Mouse (Mus musculus): ENCODE measurements around the gene Med15.

Med15 gene

DNA sequence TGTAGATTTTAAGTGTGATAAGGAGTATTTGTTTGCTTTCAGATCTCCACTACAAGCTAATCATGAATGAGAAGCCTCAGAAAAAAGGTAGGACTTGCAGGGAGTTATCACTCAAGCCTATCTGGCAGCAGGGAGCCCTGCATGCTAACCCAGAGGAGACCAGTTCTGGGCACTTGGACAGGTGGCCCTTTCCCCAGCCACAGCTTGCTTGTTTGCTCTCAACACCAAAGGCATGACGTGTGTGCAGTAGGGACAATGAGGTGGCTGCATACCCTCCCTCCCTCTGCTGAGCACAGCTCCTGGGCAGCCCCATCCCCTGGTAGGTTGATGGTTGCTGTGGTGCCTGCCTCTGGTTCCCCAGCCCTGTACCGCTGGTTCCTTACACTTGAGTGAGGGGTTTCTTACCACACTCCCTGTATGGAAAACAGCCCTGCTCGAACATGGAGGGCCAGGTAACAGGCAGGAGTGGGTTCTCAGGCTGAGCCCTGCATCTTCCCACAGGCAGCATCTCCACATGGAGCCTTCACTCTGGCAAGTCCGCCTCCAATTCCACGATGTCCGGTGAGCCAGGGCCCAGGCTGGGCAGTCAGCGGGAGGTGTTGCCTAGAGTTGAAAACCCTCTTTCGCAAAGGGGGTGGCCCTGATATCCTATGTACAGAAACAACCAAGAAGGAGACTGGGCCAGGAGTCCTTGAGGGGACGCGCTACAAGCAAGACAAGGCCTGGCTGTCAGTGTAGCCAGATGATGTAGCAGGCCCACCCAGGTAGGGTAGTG lies 84.9 kb downstream of the Med15 start:
- DNase-seq (ENCODE audit: low spot score in 2 of 2) = no peak

DNA sequence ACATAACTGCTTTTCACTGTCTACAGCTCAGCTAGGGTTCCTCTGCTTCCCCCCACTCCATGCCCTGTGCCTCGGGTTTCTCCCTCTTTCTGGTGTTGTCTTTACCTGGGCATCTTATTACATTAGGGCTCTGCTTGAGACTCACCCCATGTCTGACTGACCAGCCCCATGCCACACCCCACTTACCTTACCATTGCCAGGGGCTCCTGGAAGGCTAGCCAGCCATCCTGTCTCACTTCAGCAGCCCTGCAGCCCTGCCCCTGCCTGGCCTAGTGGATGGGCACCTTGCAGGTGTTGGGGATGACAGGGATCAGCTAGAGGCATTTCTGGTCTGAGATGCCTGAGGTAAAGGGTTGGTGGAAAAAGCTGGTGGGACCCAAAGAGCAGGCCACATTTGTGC lies 85.5 kb downstream of the Med15 start:
- no peak for DNase-seq (ENCODE audit: low spot score in 2 of 2)

DNA sequence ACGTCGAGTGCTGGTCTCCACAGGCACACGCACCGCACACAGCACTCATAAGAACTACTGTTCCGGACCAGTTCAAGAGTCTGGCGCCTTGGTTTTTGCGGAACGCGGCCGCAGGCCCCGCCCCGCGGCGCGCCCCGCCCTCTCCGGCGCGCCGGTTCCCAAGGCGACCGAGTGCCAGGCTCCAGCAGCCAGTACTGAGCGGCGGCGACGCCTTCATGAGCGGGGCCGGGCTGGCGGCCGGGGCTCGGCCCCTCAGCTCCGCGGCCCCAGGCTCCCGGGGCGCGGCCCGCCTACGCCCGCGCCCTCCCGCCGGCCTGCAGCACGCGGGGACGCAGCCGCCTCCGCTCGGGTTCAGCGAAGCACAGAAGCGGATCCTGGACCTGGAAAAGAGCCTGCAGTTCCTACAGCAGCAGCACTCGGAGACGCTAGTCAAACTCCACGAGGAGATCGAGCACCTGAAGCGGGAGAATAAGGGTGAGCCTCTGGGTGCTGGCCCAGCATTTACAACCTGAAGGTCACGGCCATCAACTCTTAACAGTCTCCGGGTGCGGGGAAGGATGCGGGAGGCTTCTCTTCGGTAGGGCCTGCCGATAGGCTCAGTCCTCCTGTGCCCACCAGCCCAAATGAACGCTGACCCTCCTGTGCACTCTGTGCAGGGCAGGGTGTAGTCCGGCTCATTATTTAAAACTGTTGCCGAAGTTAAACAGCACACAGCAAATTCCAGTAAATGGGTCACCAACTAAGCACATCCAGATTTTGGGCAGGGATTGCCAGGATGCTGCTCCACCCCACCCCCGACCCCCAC lies 86.2 kb downstream of the Med15 start, which contains the start of gene Ccdc74a:
Gene Ccdc74a (plus strand): TSS at position 161 of the 805 bp plus-strand sequence.
- DNase-seq (ENCODE audit: low spot score in 2 of 2) = peak; percentile 58 to 72

DNA sequence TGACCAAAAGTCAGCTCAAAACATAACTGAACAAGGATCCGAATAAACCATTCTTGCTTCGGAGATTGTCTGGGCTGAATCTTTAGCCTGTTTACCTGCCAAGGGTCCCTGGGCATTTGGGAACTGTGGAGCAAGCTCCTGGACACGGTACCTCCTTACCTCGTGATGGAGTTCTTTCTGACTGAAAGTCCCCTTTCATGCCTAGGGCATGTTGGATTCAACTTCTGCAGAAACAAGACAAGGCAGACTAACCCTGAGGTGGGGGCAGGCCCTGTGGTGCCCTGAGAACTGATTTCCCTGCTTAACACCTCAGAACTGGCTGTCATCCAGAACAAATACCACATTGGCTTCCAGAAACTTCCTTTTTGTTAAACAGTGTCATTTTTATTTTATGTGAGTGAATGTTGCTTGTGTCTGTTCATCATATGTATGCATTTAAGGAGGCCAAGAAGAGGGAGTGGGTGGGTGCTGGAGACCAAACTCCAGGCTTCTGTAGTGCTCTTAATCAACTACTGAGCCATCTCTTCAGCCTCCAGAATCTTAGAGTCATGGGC lies 89.2 kb downstream of the Med15 start:
- no peak for DNase-seq (ENCODE audit: low spot score in 2 of 2)

DNA sequence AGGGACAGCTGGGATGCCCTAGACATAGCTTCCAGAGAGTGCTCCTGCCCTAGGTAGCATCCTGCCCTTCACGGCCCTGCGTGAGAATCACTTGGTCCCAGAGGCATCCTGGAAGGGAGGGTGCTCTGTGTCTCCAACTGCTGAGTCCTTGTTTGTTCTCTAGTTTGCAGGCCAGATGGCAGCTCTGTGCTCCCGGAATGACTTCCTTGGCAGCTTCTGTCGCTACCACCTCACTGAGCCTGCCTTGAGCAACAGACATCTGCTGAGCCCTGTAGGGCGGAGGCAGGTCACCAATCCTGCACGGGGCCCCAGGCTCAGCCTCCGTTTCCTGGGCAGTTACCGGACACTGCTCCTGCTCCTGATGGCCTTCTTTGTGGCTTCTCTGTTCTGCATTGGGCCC lies 90.4 kb downstream of the Med15 start:
- DNase-seq (ENCODE audit: low spot score in 2 of 2) = no peak

DNA sequence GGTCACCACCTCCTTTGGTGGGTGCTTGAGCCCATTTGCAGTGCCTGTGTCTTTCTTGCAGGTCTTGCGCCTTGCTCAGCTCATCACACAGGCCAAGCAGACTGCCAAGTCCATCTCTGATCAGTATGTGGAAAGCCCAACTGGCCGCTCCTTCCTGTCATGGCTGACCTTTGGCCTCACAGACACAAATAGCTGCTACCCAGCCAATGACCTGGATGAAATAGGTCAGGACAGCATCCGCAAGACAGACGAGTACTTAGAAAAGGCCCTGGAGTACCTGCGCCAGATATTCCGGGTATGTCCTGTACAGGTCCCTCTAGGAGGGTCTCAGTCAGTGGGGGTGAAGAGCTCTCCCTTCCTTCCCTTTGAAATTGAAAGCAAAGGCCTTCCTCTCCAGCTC lies 91.4 kb downstream of the Med15 start:
- DNase-seq (ENCODE audit: low spot score in 2 of 2) = no peak

DNA sequence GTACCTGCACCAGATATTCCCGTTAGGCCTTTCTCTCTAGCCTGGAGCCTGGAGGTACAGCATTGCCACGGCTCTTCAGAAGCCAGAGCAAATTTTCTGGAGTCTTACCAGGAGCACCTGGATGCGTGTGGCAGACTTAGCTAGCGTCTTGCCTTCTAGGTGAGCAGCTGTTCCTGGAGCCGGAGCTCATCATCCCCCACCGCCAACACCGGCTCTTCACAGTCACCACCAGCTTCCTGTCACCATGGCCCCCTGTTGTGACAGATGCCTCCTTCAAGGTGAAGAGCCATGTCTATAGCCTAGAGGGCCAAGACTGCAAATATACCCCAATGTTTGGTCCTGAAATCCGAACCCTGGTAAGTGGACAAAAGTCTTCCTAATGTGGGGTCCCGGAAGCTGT lies 92.0 kb downstream of the Med15 start:
- DNase-seq (ENCODE audit: low spot score in 2 of 2) = no peak

DNA sequence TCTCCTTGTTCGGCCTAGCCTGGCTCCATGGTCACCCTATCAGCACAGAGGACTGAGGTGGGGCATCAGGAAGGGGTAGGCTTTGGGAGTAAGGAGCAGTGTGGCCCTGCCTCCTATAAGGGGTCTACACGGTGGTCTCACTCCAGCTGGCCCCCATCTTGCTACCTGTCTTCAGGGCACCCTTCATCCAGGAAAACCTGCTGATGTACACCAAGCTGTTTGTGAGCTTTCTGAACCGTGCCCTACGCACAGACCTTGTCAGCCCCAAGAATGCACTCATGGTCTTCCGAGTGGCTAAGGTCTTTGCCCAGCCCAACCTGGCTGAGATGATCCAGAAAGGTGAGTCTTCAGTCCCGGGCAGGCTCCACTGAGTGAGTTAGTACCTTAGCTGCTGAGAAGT lies 92.7 kb downstream of the Med15 start:
- DNase-seq (ENCODE audit: low spot score in 2 of 2) = no peak

DNA sequence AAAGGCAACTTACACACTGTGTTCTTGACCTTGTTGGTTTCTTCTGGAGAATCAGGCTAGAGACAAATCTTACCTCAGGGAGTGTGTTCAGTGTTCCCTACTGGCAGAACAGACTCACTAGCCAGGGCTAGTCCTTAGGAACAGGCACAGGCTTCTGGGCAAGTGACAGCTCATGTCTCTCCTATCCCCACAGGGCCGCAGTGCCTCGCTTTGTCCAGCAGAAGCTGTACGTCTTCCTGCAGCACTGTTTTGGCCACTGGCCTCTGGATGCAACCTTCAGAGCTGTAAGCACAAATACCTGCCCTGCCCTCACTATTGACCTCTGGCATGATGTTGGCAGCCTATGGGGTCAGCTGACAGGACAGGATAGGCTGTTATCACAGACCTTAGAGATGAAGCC lies 93.6 kb downstream of the Med15 start:
- DNase-seq (ENCODE audit: low spot score in 2 of 2) = no peak

DNA sequence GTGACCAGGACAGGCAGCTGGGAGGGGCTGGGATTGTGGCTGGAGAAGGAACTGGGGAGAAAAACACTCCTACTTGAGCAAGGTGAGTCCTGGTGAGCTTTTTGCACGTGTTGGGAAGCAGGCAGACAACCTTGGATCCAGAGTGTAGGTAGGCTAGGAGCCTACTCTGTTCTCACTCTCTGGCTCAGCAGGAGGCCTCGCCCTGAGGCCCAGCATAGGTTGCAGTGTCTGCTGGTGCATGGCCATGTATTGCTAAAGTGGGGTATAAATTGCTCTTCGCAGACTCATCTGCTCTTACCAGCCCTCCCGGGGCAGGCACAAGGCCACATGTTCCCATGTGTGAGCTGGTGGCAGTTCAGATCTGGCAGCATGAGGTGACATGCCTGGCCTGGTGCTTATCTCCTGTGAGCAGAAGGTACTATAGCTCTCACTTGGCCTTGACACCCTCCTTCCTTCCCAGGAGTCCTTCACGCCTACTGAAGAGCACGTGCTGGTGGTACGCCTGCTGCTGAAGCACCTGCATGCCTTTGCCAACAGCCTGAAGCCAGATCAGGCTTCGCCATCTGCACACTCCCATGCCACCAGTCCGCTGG lies 94.6 kb downstream of the Med15 start:
- no peak for DNase-seq (ENCODE audit: low spot score in 2 of 2)

DNA sequence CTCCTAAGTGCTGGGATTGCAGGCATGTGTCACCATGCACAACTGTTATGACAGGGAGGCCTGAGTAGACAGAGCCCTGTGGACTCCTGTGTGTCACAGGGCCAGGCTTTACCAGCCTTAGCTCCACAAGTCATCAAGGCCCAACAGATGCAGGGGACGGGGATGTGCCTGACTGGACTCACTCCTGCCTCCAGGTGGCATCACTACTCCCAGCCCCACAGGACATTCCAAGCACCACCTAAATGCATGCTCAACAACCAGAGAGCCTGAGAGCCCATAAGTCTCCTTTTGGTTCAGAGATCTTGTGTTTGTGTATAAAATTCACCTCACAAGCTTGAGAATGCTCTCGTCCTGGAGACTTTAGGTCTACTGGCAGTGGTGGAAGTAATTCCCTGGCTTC lies 95.1 kb downstream of the Med15 start:
- no peak for DNase-seq (ENCODE audit: low spot score in 2 of 2)

DNA sequence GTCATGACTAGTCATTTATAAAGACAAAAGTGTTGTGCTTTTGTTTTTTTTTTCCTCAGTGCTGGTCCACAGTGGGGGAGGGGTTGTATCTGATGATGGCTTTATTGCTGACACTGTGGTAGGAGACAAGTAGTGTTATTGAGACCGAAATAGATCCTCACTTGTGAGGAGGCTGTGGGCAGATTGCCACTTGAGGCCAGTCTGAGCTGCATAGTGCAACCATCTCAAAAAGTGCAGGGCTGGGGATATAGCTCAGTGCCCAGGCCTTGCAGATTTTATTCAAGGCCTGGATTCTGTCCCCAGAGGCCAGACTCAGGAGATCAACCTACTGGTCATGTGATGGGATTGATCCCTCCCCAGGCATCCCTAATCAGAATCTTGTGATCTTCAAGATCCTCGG lies 95.8 kb downstream of the Med15 start:
- DNase-seq (ENCODE audit: low spot score in 2 of 2) = no peak

DNA sequence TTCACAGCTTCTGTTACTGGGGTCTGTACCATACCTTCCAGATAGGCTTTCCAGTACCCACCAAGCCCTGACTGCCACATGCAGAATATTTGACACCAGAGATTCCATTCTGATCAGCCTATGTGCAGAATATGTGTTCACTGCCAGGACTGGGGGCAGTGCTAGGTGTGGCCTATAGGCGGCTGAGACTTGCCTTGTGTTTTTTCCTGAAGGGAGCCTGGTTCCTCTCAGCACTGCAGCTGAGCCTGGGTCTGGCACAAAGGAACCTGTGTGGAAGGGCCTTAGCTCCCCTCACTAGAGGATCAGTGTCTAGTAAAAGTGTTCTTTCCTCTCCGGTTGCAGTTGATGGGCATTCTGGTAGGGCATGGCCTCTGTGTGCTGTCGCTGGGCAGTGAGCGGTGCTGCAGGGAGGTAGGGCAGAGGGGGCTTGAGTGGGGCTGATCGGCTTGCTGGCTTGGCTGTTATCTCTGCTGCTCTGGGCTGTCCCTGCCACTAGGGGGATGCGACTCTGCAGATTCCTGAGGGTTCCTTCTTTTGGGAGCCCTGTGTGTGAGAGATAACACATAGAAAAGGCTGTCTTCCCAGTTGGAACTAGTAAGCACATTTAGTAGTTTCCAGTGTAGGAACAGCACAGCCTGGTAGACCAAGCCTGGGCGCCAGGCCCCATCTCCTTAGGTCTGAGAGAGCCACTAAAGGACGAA lies 99.1 kb downstream of the Med15 start:
- no peak for DNase-seq (ENCODE audit: low spot score in 2 of 2)

DNA sequence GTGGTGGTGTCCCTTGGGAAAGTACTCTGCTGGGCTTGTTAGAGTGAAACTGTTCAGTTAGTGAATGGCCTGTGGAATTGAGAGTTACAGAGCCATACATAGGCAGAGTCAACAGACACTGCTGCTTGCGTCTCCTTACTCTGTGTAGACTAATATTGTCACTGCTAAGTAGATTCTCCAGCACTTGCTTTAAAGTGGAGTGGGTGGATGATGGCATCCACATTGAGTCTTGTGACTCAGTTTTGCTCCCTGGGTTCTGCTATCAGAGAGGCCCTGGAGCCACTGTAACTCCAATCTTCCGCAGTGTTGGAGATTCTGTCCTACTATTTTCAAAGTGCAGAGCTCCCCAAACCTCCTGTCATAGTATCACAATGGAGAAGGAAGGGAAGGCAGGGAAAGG lies 100.1 kb downstream of the Med15 start:
- DNase-seq (ENCODE audit: low spot score in 2 of 2) = no peak

DNA sequence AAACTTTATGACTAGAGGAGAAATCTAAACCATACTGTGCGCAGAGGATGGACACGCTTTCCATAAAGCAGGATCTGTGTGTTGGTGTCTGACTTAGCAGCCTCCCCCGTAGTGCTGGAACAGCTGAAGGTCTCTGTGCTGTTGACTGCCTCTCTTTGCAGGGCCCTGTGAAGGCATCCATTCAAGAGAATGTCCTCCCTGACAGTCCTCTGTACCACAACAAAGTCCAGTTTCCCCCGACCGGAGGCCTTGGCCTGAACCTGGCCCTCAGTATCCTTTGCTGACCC lies 106.5 kb downstream of the Med15 start:
- DNase-seq (ENCODE audit: low spot score in 2 of 2) = no peak

DNA sequence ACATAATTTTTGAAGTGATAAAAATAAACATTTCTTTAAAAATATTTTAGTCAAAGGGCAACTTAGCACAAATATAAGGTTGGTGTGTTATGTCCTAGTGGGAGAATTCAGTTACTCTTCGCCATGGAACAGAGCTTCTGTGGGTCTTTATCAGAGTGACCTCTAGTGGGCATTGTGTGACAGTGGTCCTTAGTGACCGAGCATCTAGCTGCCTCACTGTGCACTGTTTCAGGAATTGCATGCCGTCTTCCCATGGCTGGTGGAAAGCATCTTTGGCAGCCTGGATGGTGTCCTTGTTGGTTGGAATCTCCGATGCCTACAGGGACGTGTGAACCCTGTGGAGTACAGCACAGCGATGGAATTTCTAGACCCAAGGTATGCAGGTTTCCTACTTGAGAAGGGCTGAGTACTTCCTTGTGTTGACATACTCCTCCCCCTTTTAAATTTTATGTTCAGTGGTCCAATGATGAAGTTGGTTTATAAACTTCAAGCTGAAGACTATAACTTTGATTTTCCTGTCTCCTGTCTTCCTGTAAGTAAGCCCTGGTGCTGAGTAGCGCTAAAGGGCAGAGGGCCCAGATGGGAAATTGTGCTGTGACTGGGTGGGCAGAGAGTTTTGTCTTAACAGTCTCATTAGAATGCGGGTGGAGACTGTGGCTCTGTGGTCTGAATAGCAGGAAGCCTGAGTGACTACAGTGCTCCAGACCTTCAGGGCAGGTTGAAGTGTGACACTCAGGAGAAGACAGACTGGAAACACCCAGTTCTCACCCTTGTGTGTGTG lies 107.0 kb downstream of the Med15 start:
- no peak for DNase-seq (ENCODE audit: low spot score in 2 of 2)

DNA sequence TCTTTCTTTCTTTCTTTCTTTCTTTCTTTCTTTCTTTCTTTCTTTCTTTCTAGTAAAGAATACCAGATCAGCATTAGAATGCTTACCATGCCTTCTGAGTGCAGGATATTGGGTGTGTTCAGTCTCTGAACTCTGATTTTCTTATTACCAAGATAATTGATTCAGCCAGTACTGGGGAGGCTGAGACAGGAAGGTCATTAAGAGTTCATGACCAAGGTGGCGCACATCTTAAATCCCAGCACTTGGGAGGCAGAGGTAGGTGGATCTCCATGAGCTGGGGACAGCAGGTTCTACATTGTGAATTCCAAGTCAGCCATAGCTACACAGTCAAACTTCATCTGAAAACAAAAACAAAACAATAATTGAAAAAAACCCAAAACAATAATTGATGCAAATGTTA lies 110.8 kb downstream of the Med15 start:
- DNase-seq (ENCODE audit: low spot score in 2 of 2) = no peak

DNA sequence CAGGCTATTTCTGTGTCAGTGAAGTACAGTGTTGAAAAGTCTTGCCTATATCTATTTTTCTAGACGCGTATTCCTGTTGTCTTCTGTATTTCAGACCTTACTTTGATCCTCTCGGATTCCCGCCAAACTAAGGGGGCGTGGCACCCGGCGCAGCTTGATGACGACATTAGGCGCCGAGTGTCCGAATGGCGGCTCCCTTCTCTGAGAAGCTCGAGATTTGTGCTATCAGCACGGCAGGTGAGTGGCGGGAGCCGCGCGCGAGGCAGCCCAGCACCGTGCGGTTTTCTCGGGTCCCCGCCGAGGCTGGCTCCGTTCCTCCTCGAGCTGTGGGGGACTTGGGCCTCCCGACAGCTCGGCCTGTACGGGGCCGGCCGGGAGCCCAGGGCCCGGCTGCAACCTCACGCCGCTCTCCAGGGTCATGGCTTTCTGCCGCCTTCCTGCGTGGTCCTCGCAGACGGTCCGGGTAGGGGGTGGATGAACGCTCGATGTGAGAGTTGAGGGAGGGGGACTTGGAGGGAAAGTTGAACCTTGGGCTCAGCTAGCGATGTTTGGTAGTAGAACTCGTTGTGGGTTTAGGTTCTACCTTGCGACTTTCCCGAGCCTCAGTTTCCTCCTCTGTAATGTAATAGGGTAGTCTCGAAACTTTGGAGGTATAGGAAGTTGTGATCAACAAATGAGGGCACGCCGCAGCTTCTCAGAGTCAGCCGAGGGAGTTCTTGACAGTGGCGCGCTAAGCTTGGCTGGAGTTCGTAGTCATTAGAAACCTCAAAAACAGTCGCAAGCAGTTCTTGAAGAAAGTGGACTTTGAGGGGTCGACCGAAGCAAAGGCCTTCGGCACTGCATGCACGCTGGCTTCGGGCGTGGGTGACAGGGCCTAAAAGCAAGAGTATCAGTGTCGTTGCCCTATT lies 113.2 kb downstream of the Med15 start, which contains the start of gene Smpd4:
Gene Smpd4 (plus strand): TSS at position 157 of the 908 bp plus-strand sequence.
- peak; percentile 88 to 95 for DNase-seq (ENCODE audit: low spot score in 2 of 2)

DNA sequence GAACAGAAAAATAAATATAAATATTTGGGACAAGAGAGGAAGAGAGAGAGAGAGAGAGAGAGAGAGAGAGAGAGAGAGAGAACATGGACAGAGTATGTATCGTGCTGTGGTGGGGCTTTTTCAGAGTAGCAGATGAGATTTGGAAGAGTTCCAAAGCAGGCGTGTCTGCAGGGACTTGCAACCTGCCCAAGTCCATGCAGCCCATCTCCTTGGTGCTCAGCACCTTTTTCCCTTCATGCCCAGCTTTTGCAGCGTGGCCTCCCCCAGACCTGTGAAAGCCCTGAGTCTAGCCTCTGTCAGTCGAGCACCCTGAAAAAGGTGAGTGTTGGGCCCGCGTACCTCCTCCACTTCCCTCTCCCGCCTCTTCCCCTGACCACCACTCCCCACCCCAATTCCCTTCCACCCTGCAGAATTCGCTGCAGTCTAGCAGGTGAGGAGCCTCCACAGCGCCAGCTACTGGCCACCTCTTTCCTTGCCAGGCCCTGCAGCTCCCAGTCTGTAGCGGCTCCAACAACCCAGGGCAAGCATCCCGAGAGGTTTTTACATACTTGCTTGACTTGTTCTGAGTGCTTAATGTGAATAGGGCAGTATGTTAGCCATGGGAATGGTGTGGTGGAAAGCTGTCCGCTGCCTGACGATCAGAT lies 114.6 kb downstream of the Med15 start:
- no peak for DNase-seq (ENCODE audit: low spot score in 2 of 2)

DNA sequence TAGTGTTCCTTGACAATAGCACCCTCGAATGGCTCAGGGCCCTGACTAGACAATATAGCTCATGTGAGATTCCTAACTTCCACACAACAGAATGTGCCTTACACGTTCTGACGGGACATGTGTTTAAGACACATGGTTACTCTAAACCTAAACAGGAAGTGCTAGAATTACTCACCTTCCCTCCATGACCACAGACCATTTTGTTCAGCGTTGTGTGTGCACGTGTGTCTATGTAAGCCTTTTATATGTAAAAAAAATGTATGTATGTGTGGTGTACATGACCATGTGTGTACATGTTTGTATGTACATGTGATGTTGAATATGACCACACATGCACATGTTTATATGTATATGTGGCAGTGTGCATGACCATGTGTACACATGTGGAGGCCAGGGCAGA lies 116.5 kb downstream of the Med15 start:
- no peak for DNase-seq (ENCODE audit: low spot score in 2 of 2)
